Mouse (Mus musculus): Measurements from ENCODE around the gene Tmem14c.

Gene Tmem14c

DNA sequence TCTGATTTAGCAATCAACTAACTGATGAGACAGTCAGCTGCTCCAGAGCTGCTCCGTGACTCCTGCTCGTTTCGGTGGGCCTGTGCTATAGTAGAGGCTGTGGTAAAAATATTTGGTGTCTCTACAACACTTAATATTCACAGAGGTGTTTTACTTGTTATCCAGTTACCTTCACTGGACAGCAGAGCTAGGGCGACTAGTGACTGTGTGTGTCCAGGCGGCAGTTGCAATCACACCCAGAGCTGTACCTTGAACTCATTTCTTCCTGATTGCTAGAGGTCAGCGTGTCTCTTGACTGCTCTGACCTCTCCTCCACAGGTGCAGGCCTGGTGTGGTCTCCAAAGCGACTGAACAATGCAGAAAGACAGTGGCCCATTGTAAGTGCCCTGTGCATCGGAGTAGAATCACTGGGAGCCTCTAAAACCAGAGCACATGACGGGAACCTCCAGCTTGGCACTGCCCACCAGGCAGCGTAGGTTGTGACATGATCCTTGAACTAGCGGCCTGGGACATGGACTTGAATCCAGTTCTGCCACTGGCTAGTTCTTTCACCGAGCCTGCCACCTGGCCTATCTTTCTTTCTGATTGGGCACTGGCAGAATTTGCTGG is 809 bp downstream of the Tmem14c start:
- DNase-seq: no peak

GRCm38 (mm10) chr13:41017832-41018231 is 1.7 kb downstream of the Tmem14c start:
- no peak for DNase-seq

- DNase-seq: no peak
Measured at GRCm38 (mm10) chr13:41018236-41018635, 2.1 kb downstream of the Tmem14c start.

DNA sequence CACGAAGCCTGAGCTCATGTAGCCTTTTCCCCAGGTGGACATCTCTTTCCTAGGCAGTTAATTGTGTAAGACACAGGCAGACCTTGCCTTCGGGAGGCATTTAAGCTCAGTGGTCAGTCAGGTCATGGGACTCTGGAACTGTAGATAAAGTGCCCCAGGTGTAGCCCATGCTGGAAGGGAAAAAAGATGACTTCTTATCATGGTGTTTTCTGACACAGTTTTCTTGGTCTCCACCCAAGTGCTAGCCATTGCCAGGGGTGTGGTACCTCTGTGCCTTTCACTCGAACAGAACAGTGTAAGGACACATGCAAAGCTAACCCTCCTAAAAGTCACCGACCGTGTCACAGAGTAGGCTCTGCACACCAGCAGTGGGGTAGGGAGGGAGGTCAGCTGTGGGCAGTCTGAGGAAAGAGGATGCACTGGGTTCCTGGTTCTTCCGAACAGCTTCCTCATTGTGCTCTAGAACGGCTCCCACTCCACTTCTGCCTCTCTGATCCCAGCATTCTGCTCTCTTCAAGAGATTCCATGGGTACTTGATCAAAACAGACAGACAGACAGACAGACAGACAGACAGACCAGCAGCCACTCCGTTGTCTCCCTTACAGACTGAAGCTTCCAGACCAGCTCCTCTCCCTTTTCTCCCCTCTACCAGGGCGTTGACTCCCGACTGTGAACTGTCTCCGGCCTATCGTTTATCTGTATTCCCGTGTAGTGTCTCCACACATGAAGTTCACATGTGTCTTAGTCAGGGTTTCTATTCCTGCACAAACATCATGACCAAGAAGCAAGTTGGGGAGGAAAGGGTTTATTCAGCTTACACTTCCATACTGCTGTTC is 2.9 kb downstream of the Tmem14c start:
- DNase-seq: no peak

DNA sequence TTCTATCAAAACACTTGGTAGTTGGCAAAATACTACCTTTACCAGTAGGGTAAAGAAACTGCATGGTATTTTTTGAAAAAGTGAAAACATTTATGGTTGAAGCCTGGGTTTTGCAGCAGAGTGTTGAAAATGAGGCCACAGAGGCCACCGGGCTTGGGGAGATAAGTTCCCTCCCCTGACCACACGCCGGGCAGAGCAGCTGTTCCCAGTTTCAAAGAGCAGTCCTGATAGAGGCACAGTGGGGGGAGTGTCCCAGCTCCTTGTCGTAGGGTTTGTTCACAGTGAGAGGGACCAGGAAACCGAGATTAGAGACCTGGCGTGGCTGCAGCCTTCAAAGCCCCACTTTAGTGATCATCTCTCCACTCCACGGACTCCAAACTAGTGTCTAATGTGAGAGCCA is 4.4 kb downstream of the Tmem14c start:
- no peak for DNase-seq

- no peak for DNase-seq
Measured at GRCm38 (mm10) chr13:41021607-41022006, 5.5 kb downstream of the Tmem14c start.

GRCm38 (mm10) chr13:41022099-41022498 is 6.0 kb downstream of the Tmem14c start:
- DNase-seq: no peak

DNA sequence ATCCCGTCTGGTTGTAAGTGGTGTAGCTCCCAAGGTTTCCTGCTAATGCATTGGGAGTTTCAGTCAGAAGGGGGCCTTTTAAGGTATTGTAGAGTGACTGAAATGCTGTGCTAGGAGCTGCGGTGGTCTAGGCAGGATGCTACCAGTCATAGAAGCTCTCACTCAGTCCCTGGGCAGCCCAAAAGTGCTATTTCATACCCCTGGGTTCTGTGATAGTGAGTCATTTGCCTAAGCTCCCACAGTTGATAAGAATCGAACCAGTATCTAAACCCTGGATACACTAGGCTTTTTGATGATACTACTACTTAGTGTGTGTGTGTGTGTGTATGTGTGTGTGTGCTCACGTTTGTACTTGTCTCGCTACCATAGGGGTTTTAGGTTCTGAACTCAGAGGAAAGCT is 14.0 kb downstream of the Tmem14c start:
- DNase-seq: no peak

- no peak for DNase-seq
Measured at GRCm38 (mm10) chr13:41042511-41042910, 26.4 kb downstream of the Tmem14c start.

DNA sequence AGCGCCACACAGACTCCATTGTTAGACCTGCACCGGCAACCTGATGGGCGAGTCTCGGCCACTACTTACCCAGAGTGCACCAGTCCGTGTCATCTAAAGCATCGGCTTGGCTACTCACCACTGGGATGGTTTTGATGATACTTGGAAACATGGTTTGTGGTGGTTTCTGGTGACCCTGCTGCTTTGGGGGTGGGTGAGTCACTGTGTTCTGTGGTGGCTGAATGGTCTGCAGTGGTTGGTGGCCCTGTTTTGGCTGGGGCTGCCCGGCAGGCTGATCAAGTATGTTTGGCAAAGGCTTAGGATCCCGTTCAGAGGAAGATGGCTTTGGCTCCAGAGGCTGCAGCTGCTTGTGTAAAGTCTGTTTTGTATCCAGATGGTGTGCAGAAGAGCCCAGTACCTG is 29.8 kb downstream of the Tmem14c start:
- no peak for DNase-seq

- DNase-seq: no peak
Measured at GRCm38 (mm10) chr13:41047280-41047679, 31.2 kb downstream of the Tmem14c start.

DNA sequence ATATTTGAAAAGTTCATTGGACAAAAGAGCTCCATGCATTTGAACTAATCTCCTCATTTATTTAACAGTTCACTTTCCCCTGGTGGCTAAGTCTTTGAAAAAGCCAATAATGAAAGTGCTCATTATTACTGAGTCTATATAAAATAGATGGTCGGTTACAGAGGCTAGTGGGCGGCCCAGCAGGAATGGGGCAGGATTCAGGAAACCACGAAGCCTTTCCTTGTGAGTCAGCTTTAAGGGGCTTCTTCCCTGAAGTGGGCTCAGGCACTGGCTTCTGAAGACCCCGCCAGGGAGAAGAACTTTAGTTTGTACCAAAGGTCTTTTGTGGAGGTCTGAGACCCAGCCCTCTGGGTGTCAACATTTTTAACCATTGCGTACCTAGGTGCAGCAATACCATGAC is 35.9 kb downstream of the Tmem14c start:
- no peak for DNase-seq

DNA sequence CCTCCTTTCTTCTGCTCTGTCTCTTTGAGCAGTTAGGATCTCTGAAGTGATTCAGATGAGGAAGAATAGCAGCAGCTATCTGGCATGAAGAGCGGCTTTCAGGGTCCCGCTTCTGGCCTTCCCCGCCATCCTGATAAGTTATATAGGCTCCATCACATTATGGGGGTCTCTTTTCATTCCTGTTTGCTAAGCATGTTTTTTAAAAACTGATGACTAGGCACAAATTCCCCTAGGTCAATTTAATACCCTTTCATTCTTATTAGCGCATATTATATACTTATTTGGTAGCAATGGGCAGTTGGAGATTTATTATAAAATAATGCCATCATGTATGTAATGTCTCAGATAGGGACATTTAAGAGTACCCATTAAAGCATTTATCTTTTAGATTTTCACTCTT is 51.5 kb downstream of the Tmem14c start:
- no peak for DNase-seq

GRCm38 (mm10) chr13:41071617-41072016 is 55.5 kb downstream of the Tmem14c start:
- no peak for DNase-seq

Data from B cell, adult 2 months (primary cell).